Mouse (Mus musculus) kidney, adult 2 months (tissue): ENCODE data around the gene Gatad2a.

Experiments used
- CTCF ChIP-seq: fragments of 200-500 bp; conservative IDR thresholded peaks from 2 replicates; pipeline ENCODE4 v1.5.1; 2011; ENCODE audit warnings: low read depth, mild to moderate bottlenecking, control low read depth, low read length, moderate library complexity, mixed read lengths; ENCODE audit not compliant: insufficient read depth, insufficient read length
- POLR2A ChIP-seq: fragments of 200-500 bp; IDR thresholded peaks from one replicate; pipeline ENCODE4 v1.6.1; 2011; ENCODE audit warnings: low read depth, low read length, control low read depth

- TF ChIP-seq CTCF (no peak), POLR2A (no peak)
These were observed 115.3 kb downstream of the Gatad2a start for GRCm38 (mm10) chr8:69880841-69881240.
